Mouse (Mus musculus): Measurements from ENCODE around the gene Olfr1079.
"Not testable (repeated sequence)": the region's sequence is repeated elsewhere in the genome, so short reads cannot be mapped to it uniquely, and the experiment has no call there.

Gene Olfr1079

GRCm38 (mm10) chr2:86542380-86542779 lies at the start of gene Olfr1079:
Gene Olfr1079, minus strand, starts transcription at chr2:86542480.
- DNase-seq (ENCODE audit: low spot score in 2 of 2): no peak

- not testable (repeated sequence) for DNase-seq (ENCODE audit: low spot score in 2 of 2)
Observed at GRCm38 (mm10) chr2:86558135-86558534, 15.9 kb upstream of the Olfr1079 start, which contains the start of gene Olfr1080. Gene Olfr1080, minus strand, starts transcription at chr2:86558235.

- DNase-seq (ENCODE audit: low spot score in 2 of 2): no peak
Observed at GRCm38 (mm10) chr2:86530991-86531390, 11.3 kb downstream of the Olfr1079 start.

- no peak for DNase-seq (ENCODE audit: low spot score in 2 of 2)
Observed at GRCm38 (mm10) chr2:86508161-86508560, 34.1 kb downstream of the Olfr1079 start, which contains the start of gene Olfr1076. Gene Olfr1076, plus strand, starts transcription at chr2:86508461.

GRCm38 (mm10) chr2:86487286-86487685 lies 55.0 kb downstream of the Olfr1079 start, which contains the start of gene Olfr228:
Gene Olfr228, minus strand, starts transcription at chr2:86487386.
- DNase-seq (ENCODE audit: low spot score in 2 of 2): no peak
